Mouse (Mus musculus) lung, adult 2 months (tissue): ENCODE results near the gene Esrrb.

ENCODE experiments used
- CTCF ChIP-seq: fragments of 200-500 bp; IDR thresholded peaks from 2 replicates; pipeline ENCODE4 v1.5.1; 2011; ENCODE audit warnings: mild to moderate bottlenecking, low read length, control low read depth; ENCODE audit not compliant: insufficient read depth
- POLR2A ChIP-seq: fragments of 200-500 bp; IDR thresholded peaks from 2 replicates; pipeline ENCODE4 v1.6.1; 2011; ENCODE audit warnings: low read depth, mild to moderate bottlenecking, control low read depth, low read length, borderline replicate concordance; ENCODE audit errors: extremely low read depth

GRCm38 (mm10) chr12:86497126-86497525 is 136.2 kb downstream of the Esrrb start:
- TF ChIP-seq CTCF (no peak), POLR2A (no peak)
